Mouse (Mus musculus) frontal cortex, postnatal 14 days (tissue): Measurements from ENCODE around the gene Atp8a2.
A peak's percentile ranks its signal among the peaks of the same experiment; 100 is the strongest.

Experiments
- DNase-seq, 2 experiments: peaks; one replicate each; pipeline ENCODE4 v3.0.0; 2022; ENCODE audit warnings: low spot score in 2 of 2

Atp8a2 gene

DNA sequence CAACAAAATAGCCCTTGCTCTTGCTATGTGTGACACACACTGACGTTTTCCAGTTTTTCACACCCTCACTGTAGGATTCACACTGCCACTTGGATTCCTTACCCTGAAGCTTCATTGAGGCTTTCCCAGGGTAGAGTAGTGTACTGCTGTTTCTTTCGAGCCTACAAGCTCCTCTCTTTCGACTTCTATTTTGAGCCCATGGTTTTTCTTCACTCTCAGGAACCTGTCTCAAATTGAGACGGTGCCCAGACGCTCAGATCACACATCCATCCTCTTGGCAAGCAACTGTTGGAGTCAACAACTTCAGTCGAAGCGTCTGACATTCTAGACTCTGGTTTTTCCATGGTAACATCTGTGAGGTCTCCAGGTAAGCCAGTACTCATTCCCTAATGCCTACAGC is at the start of gene Atp8a2:
Gene Atp8a2, minus strand, starts transcription at position 296 of the 400 bp plus-strand sequence.
- DNase-seq, result no peak

DNA sequence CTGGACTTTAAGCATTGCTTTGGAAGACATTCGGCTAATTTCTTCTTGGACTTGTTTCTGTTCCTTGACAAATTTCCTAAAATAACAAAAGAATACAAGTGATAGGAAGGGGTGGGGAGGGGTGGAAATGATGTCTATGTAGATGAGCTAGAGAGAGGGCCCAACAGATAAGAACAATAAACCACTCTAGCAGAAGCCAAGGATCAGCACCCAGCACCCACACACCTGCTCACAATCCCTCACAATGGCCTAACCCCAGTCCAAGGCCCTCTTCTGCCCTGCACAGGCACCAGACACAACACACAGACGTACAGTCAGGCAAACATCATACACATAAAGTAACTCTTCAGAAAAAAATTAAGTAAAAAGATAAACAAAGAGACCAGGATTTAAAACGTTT is 41.6 kb upstream of the Atp8a2 start:
- DNase-seq, result no peak

DNA sequence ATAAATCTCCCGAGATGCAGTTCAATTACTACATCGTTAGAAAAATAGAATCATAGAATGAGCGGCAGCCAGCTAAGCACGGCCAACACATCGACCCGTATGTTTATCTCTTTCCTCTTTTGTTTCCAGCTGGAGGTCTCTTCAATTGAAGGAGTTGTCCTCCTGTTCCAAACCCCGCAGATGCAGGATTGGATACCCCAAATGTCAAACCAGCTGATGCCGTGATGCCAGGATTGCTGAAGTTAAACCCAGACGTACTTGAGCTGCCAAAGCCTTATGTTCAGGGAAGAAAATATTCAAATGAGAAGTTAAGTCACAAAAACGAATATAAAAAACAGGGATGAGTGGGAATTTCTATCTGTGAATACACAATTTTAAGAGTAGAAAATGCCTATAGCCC is 22.9 kb upstream of the Atp8a2 start:
- DNase-seq, result no peak

DNA sequence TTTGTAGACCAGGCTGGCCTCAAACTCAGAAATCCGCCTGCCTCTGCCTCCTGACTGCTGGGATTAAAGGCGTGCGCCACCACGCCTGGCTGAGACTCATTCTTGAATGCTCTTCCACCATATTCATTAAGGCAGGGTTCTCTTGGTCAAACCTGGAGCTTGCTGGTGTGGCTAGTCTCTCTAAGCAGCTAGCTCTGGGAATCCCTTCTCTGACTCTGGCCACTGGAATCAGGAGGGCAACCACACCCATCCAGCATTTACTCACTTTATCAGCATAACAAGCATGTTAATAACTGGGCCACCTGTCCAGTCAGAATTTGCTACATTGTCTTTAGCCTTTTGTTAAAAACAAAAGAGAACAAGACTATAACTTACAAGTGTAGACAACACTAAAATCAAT is 20.6 kb upstream of the Atp8a2 start:
- DNase-seq, result no peak

DNA sequence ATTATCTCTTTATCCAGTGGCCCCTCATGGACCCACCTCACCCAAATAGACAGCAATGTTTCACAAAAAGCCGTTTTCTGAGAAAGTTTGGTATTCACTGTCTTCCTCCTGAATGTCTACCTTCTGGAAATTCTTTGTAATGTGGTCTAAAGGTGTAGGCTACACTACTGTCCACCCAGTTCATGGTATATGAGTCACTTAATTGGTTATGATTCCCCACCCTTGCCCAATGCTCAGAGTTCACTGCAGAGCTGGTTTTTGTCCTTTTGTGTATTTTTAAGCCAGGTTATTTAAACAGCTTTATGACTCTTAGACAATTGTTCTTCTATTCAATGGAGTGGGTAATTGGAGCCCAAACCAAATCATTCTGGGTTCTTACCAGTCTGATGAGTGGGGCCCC is 19.1 kb upstream of the Atp8a2 start:
- no peak for DNase-seq

DNA sequence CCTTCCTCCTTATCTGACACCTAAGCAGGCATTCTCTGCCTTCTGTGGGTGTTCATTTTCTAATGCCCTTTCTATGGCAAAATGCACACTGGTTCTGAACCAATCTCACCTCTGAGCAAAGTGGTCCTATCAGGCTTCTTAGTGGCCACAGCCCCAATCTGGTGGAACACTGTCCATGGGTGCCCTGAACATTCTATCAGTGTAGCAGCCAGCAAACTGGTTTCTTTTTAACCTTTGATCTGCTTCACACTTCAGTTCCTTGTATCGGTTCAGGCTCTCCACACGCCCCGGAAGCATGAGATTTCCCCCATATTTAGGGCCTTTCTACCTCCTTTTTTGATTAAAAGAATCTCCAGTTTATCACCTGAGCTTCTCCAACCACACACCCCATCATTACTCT is 18.0 kb upstream of the Atp8a2 start:
- no peak for DNase-seq

DNA sequence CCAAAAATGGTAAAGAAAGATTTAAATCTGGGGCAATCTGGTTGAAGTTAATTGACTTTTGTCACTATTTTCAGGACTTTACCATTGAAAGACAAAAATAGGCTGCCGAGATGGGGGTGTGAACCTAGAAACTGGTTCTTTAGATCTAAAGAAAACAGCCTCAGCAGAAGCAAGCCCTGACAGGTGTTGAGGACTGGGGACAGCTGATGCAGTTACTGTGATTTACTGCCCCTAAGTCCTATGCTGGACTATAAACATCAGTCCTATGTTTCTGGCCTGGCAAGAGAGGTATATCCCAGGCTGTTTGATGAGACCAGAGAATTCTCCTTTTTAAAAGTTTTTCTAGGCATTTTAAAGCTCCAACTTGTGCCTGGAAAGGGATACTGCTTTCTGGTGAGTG is 17.1 kb upstream of the Atp8a2 start:
- DNase-seq, result no peak

DNA sequence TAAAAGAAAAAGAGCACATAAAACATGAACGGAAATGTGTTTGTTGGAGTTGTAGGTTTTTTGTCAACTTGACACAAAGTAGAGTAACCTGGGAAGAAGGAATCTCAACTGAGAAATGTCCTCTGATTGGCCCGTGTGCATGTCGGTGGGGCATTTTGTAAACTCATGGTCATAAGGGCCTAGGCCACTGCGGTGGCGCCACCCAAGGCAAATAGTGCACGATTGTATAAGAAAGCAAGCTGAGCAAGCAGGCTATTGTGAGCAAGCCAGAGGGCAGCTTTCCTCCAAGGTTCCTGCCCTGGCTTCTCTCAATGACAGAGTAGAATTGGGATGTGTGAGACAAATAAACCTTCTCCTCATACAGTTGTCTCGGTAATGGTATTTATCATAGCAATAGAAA is 12.2 kb upstream of the Atp8a2 start:
- DNase-seq, result no peak

DNA sequence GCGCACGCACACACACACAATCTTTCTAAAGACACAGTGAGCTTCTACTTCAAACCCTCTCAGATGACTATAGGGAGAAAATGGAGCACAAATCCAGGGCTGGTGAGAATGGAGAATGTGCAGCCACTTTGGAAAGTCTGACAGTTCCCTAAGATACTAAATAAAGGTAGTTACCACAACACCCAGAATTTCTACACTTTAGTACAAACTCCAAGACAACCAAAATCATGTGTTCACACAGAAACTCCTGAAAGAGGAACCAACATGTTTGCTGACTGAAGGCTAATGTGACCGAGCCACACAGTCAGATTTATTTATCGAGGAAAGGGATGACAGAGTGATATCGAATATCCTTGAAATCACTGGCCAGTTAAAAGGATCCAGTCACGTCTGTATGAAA is 8.0 kb upstream of the Atp8a2 start:
- no peak for DNase-seq

DNA sequence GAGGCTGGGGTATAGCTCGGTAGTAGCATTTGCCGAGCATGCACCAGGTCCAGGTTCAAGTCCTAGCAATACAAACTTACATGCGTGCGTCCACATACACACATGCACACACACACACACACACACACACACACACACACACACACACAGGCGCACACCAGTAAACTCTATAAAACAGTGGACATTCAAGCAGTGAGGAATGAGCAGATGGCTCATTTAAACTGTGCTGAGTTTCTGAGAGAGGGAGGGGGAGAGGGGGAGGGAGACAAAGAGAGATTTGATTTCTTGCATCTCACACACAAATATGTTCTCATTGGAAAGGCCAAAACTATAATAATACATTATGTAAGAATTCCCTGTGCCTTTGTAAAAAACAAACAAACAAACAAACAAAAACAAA is 980 bp downstream of the Atp8a2 start:
- no peak for DNase-seq

DNA sequence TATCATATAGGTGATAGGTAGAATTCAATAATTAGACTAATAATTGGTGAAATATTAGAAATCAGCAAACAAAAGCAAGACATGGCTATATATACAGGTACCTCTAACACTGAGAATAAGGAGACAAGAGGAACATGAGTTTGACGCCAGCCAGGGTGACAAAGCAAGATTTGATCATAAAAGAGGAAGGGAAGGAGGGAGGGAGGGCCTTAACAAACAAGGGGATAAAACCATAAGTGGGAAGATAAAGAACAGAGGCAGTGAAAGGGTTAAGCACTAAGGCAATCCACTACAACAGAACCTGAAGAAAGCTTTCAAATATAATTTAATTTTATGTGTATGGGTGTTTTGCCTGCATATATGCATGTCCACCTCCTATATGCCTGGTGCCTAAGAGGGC is 2.4 kb downstream of the Atp8a2 start:
- DNase-seq, result no peak

DNA sequence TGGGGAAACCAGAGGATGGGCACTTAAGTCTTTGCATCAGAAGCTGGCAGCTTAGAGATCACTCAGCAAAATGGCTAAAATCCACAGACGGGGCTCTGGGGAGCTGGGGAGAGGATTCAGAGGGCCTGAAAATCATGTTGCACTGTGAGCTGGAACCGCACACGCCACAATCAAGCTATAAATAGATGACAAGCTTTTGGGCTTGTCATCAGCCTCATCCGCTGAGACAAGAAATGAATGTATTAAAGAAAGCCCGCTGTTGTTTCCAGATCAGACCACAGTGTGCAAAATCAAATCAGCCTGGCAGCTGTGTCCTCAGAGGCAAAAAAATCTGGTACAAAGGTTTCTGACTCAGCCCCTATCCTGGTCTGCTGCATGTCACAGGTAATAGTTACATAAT is 7.2 kb downstream of the Atp8a2 start:
- no peak for DNase-seq

DNA sequence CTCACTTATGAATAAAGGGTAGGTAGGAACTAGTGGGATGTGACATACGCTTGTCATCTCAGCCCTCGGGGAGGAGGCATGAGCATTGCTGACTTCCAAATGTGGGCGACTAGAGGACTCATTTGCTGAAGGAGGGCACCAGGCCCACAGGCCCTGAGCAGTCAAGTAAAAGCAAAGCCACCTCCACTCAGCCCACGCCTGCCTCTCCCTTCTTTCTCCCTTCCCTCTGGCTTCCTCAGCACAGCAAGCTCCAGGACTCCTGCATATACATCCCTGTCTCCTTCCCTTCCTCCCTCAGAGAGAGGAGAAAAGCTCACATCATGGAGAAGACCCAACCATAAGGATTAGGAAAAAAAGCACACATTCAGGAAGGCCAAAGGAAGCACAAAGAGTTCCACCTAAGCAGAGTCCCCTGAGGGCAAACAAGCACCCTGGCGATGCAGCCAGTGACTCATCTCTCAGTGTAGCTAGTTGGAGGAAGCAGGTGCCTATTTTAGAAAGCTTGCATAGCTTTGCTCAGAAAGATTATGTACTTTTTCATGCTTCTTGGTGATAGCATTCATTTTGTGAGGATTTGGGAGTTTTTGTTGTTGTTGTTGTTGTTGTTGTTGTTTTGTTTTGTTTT is 8.7 kb downstream of the Atp8a2 start:
- DNase-seq, result no peak

DNA sequence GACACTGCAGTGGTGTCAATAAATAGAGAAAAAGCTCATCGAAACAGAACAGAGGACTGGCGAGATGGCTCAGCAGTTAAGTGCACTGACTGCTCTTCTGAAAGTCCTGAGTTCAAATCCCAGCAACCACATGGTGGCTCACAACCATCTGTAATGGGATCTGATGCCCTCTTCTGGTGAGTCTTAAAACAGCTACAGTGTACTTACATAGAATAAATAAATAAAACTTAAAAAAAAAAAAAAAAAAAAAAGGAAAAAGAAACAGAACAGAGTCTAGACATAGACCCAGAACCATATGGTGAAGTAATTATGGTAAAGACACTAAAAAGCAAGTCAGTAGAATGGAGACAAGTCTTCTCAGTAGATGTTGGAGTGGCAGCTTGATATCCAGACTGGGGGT is 15.7 kb downstream of the Atp8a2 start:
- no peak for DNase-seq

DNA sequence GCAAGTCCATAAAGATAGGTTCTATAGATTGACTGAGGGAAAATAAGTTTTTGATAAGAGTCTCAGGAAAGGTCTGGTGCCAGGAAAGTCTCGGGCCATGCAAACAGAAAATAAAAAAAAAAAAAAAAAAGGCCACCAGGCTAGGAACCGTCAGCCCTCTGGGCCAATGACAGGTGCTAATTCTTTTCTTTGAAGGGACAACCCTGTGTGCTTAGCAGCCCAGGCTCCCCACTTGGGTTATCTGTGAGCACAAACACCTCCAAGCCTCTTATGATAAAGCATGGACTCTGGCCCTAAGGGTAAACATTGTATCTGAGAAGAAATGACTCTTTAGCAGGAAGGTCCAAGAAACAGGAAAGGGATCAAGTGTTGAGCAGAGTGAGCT is 18.4 kb downstream of the Atp8a2 start:
- DNase-seq, result no peak

DNA sequence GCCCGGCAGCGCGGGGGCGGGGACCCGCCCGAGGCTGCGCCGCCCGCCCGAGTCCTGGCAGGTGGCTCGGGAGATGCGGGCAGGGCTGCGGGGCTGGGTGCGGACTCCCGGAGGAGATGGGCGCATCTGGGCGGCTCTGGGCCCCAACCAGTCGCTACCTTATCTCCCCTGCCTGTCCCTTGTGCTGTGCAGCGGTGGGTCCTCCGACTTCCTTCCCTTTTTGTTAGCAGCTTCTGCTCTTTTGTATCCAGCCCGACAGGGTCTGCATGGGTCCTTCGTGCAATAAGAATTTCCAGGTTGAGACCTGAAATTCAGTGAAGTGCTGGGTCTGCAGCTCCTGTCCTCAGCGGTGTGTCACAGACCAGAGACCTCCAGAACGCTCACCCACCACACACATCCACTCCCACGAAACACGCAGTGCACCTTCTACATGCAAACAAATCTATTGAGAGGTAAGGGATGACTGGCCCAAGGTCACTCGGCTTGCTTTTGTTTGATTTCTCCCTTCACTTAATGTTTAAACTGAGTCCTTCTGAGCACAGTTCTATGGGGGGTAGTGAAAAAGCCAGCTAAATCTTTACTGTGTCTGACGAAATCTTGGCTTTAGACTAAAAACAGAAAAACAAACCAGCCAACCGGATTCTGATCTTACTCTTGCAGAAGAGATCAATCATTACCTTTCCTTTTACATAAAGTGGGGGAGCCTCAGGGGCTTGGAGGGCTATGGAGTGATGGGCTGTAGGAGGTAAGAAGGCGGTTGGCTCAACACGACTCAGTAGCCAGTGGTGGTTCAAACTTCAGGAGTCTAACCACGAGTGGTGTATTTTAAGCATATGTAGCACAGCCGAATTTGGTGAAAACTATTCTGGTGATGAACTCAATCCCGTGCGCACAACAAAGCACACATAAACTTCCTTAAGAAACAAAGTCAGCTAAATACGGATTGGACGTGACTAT is 19.1 kb downstream of the Atp8a2 start:
- peak in 1 of 2 experiments; percentile 29 for DNase-seq

DNA sequence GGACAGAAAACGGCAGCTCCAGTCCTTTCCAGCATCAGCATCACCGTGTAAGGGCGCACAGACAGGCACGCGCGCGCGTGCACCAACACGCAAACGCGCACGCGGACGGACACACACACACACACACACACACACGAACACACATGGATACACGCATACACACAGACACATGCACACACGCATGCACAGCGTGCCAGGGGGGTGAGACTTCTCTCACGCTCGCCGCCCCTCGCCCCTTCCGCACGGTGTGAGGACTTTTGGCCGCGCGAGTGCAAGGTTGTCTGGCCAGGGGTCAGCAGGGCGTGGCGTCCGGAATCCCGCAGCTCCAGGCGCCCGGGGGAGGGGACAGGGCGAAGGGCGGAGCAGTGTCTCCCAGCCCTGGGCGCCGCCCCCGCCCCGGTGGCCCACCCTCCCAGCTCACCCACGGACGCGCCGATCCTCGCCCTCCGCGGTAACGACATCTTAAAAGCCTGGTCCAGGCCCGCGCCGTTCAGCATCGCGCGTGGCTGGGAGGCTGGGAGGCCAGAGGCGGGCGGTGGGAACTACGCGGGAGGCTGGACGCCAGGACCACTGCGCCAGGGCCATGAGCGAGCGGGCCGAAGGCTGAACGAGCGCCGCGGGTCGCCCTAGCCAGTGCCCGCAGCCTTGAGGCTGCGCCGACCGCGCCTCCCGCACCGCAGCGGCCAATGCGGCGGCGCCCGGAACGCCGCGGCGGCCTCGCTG is 19.9 kb downstream of the Atp8a2 start:
- DNase-seq, result peak; percentile 52 to 53

DNA sequence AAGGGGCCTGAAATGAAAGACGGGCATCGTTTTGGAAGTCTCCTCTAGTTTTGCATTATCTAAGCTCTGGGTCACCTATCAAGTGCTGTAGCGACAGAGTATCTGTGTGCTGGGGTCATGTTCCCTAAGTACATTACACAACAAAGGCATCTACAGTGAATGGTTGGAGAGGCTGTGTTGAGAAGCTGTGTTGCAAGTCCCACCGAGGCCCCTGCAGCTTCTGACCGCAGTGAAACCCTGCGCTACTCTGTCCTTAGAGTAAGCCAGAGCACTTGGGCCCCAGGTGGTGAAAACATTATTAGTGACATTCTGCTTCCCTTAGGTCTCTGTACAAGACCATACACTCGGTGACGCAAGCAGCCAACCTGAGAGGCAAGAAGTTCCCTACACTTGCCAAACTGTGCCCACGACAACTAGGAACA is 20.5 kb downstream of the Atp8a2 start:
- DNase-seq, result peak in 1 of 2 experiments; percentile 7

DNA sequence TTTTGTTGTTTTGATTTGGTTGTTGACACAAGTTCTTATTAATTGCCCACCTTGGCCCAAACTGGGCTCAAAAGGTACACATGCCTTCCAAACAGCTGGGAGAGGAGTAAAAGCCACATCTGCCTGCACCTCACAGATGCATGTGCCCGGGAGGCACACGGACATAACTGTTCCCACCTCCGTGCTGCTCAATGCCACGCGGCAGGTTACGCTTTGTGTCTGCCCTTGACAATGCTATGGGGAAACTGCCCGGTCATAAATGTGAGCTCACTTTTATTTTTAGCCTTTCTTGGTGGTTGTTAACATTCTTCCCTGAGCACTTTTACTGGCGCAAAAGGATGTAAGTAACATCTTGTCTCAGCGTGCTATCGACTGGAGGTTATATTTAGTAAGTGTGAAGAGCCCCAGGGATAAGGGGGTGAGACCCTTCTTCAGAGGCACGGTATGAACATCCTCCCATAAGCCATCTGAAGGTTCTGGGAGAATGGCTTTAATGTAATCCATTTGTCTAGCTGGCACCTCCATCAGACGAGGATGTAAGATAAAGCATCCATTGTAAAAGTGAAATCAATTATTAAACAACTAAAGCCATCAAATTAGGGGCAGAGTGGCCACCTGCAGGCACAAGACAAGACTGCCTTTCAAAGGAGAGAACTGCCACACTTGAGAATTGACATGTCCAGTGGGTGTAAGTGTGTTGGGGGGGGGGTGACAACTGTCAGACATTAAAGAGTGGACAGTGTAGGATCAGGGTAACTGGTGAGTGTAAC is 24.5 kb downstream of the Atp8a2 start:
- DNase-seq, result no peak

DNA sequence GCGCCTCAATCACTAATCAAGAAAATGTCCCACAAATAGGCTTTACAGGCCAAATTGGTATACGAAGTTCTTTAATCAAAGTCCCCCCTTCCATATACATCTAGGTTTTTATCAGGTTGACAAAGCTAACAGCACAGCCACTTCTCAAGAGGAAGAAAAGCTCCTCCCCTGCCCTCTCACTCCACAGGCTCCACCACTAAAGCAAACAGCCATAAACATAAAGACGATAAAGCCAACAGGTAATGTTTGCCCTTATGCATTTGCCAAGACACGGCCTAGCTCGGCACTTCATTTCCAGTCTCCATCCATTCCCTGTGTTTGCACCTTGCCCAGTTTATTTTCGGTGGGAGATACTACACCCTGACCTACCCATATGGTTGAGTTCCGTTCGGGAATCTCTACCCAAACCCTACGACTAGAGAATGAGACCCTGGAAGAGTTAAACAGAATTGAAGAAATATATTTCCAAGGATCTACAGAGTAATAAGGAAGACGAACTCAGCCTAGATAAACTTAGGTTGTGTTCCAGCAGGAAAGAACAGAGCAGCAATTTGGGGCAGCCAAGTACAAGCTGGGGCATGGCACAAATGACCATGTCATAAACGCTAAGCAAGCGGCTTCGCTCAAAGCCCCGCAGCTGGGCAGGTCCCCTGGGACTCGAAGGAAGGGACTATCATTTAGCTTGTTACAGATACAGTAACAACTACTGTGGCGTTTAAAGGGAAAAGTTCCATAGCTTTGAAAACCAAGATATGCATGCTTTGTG is 26.0 kb downstream of the Atp8a2 start:
- no peak for DNase-seq

DNA sequence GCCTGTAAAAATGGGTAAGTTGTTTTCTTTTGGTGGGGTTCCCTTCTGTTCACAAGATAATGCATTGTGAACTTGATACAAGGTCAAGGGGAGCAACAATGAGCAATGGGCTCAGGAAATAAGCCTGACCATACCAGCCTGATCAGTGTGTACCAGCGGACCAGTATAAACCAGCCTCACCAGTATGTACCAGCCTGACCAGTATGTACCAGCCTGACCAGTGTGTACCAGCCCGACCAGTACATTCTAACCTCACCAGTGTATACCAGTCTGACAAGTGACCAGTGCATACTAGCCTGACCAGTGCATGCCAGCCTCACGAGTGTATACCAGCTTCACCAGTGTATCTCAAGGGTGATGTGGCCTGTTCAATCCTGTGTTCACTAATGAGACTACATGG is 33.6 kb downstream of the Atp8a2 start:
- no peak for DNase-seq
